Mouse (Mus musculus) mouse trophoblast stem cell (cell line): ENCODE results near the gene Rcor1.

Experiments used
- in situ Hi-C, 2 experiments: fragments of 300-500 bp; cut with MseI, MboI; formaldehyde crosslinking; loops; 2 replicates in 1 of 2; 3 replicates in 1 of 2; pipeline ENCODE4 v1.15.1; 2025

Gene Rcor1

DNA sequence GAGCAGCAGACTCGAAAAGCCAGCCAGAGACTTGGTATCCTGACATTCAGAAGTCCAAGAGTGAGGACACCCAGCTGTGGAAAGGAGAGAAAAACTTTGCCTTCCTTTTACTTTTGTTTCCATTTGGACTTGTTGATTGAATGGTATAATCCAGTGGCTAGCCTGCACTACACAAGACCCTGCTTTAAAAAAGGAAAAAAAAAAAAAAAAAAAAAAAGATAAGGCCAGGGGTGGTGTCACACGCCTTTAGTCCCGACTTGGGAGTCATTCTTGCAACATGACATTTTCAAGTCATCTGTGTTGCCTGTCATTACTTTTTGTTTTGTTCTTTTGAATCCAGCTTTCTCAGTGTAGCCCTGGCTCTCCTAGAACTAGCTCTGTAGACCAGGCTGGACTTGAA is 17.6 kb upstream of the Rcor1 start:
- in situ Hi-C loops: no loop called here

DNA sequence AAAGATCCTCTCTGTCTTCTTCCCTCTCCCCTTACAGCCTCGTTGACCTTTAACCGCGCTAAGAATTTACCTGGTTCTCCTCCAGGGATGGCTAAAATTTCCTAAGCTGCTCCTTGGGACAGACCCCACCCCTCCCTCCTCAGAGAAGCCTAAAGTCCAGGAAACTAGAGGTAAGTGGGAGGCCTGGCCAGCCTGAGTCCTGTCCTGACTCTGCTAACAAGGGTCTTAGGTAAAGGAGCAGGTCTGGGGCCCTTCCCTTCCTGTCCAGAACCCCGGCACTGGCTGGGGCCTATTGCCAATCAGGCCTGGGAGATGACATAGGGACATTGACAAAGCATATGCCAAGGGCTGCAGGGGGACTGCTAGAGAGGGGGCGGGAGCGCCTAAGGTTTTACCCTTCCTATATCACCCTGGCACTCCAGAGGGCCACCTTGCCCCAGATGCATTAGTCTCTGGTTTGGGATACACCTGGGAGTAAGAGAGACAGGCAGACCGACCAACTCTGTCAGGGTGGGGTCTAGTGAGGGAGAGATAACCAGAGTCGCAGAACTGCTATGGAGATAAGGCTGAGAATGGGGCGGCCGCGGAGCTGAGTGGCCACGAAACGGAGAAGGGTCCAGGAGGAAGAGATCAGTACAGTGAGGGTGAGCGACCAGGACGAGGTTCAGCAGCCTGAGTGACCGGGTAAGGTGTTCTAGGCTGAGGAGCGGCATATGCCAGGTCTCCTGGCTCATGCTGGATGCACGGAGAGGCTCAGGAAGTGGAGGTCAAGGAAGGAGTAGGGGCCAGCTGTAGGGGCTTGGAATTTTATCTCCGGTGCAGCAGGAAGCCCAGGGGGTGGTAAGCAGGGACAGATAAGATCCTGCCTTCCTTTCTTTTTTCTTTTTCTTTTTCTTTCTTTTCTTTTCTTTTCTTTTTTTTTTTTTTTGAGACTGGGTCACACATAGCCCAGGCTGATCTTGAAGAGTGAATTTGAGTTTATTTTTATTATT is 10.7 kb upstream of the Rcor1 start:
- in situ Hi-C loops: no loop called here

DNA sequence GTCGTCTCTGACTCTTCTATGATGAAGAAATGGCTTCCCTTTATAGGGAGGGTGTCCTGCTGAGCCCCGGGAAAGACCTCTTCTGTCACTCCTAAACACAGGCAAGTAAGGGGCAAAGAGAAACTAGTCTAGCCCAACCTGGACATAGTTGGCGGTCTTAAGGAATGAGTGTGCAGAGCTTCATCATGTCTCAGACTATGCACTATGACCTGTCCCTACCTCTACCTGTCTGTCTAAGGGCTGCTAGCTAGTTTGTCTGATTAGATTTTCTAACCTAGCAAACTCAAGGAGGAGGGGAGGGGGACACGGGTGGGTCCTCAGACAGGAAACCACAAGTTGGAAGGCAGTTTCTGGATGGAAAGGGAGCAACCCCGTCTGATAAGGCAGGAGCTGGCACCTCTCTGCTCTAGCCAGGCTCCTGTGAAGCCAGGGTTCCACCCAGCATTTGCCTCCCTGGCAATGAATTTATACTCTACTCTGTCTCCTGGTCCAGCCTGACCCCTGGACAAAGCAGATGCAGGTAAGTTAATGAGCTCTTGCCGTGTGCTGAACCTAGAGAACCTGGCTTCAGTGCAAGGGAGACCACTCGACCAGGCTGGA is 9.8 kb upstream of the Rcor1 start:
- in situ Hi-C loops: no loop called here

DNA sequence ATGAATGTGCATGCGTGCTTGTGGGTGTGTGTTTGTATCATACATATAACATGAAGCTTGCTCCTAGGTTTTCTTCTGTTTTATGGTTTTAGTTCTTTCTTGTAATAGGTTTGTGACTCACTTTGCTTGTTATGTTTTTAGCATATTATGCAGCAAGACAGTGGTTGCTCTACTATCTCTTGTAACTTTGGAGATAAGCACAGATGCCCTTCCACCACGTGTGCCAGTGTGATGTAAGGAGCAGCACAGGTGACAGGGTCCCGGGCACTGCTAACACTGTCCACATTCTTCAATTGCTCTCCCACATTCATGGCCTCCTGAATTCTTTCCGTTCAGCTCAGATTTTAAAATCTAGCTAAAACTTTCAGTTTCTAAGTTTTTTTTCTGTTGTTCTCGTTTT is 6.3 kb upstream of the Rcor1 start:
- in situ Hi-C loops: no loop called here

DNA sequence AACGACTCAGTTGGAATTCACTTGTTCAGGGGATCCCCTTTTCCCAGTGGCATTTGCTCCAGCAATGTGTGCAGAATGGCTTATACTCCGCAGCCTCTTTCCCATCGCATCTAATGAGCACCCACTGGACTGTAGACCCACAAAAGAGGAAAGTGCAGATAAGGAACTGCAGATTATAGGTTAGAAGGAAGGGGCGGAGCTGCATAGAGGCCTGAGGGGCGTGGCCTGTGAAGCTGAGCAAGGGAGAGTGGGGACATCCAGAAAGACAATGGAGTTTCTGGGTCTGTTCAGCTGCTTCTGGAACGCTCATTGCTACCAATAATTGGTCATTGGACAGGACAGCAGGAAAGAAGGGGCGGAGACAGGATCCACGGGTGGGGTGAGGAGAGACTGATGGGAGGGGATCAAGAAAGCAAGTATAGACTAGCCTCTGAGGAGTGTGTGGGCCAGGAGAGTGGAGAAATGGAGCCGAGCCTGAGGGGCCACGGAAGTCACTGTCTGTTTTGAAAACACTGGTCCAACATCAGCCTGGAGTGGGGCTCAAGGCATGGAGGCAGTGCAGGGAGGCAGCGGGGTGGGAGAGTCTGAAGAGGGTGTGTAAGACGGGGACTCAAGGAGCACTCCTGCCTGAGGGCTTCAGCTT is 3.8 kb upstream of the Rcor1 start:
- in situ Hi-C loops: no loop called here

DNA sequence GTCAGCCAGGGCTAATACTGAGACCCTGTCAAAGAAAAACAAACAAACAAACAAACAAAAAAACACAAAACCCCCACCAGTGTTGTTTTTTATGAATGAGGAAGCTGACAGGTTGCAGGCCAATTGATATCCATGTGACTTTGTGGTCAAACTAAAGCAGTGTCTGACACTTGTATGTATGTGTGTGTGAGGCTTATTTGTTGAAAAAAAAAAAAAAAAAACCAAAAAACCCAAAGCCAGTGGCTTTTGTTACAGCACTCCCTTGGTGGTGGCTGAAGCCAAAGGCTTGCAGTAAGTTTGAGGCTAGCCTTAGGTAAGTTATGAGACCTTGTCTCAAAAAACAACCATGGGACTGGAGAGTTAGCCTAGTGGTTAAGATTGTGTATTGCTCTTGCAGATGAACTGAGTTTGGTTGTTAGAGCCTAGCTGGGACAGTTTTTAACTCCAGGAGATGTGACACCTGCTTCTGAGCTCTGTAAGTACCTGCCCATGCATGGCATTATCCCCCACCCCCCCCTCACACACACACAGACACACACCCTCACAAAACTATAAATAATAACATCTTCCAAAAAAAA is 2.9 kb upstream of the Rcor1 start:
- in situ Hi-C loops: no loop called here

DNA sequence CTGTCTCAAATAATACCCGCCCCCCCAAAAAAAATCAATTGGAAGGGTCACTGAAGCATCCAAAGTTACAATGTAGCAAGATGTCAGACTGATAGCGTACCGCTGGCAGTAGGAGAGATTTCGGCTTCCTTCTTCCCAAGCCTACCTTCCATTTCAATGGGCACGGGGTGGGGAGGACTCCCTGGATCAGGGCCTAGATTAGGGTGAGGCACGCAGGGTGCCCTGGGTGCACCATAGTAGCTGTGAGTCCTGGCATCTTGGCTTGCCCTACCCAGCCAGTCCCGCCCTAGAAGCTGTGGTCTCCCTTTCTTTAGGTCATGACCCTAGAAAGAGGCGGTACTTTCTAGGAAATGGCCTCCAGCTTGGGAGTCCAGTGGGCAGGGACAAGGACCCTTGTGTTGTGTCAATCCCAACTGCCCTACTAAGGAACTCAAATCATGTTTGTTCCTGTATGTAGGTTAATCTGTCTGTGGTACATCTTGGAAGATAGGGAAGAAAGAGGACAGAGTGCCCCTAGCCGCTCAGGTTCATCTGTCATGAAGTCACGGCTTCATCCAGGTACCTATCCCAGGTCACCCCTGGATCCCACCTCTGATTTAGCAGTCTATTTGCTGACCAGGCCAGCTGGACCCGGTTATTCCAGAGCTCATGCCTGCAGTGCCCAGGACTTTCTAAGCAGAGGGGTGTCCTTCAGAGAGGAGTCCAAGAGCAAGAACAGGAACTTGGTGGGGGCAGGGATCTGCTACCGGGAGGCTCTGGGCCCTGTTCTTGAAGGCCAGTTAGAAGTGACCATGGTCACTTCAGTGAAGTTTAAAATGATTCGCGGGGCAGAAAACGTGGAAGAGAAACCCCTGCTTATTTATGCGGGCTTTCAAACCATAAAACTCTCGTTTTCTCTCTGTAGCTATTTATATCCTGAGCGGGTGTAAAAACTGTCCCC is 1.6 kb upstream of the Rcor1 start:
- in situ Hi-C loops: no loop called here

DNA sequence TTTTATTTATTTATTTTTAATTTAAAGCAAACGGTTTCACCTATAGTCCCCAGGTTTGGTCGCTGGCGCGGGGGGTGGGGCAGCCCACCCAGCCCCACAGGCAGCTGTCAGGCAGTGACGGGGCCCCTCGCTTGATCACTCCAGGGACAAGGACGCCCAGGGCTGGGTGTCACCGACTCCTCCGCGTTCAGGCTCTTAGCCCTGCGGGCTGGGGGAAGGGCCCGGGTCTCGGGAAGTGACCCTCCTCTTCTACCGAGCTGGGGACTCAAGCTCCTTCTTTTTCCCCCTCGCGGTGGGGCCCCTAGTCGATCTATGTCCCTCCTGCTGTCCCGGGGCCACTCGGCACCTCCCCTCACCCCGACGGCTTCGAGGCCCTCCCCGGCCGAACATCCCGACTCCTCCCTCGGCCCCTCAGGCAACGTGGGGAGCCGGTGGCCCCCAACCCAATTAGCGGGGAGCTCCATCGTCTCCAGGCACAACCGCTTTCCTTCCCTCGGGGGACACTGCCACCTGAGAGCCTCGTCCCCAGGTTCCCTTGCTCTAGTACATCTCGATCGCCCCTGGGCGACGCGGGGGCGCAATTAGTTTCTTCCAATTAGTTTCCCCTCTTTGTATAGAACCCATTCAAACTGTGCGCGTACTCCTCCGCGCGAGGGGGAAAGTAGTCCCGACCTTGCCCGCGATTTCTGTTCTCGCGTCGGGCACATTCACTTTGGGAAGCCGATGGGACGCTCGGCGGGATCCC is 748 bp upstream of the Rcor1 start:
- in situ Hi-C loops: no loop called here

DNA sequence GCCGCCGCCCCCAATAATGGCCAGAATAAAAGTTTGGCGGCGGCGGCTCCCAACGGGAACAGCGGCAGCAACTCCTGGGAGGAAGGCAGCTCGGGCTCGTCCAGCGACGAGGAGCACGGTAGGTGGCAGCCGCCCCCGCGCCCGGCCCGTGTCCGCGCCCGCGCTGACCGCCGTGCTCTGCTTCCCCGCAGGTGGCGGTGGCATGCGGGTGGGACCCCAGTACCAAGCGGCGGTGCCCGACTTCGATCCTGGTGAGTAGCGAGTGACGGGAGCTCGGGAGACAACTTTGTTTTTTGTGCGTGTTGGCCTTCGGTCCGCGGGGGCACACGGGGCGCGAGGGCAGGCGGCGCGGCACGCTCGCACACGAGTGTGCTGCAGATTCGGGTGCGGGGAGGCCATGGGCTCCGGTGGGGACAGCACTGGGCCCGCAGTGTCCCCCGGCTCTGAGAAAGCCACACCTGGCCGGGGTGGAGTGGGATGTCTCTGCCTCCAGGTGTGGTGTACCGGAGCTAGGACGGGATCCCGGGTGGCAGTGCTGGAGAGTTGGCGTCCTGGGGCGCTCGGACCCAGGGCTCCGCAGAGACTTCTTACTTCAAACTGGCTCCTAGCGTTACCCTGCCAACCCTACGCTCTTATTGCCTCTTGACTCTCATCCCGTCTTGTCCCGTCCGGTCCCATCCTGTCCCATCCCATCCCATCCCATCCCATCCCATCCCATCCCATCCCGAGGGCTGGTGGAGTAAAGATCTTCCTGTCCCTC is 800 bp downstream of the Rcor1 start:
- in situ Hi-C loops: no loop called here

DNA sequence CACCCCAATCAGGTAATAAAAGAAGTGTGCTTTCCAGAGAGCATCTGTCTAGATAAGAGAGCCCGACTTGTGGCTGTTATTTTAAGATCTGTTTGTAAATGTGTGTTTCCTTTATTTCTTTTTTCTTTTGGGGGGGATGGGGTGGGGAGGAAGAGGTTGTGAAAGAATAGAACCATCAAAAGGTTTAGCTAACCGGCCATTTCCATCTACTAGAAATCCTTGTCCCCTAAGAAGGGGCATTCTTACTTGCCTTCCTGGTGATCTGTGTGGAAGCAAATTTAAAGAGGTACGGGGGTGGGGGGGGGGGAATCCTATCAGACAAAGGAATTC is 1.3 kb downstream of the Rcor1 start:
- in situ Hi-C loops: no loop called here

DNA sequence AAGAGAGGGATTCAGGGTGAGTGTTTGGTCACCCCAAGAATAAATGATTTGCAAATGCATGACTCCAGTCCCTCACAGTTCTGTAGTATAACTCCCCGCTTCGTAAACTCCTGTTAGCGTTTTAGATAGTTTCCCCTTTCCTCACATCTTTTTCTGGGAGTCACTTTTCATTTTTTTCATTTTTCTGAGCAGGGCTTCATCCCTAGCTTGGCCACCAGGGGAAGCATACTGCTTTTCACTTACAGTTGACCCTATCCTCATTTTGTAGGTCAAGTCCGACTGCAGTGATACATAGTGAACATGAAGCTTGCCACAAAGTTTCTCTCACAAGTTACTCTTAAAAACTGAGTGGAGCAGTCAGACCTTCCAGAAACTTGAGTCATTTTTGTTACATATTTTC is 2.0 kb downstream of the Rcor1 start:
- in situ Hi-C loops: no loop called here

DNA sequence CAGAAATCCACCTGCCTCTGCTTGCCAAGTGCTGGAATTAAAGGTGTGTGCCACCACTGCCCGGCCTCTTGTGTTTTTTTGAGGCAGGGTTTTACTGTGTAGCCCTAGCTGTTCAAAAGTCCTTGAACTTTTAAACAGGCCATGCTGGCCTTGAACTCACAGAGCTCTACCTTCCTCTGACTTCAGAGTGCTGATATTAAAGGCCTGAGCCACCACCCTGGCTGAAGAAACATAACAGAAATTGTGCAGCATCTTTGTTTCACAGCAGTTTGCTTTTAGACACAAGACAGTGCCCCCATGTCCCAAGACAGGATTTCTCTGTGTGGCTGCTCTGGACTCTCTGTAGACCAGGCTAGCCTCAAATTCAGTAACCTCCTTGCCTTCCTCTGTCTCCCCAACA is 3.2 kb downstream of the Rcor1 start:
- in situ Hi-C loops: no loop called here

DNA sequence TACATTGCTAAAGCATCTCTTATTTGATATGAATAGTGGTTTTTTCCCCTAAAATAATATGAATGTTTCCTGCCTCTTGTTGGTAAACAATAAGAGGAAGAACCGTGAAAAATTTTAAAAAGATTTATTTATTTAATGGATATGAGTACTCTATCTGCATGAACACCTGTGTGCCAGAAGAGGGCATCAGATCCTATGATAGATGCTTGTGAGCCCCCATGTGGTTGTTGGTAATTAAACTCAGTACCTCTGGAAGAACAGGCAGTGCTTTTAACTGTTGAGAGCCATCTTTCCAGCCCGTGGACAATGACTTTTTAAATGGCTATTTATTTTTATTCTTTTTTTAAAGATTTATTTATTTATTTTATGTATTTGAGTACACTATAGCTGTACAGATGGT is 5.7 kb downstream of the Rcor1 start:
- in situ Hi-C loops: no loop called here

DNA sequence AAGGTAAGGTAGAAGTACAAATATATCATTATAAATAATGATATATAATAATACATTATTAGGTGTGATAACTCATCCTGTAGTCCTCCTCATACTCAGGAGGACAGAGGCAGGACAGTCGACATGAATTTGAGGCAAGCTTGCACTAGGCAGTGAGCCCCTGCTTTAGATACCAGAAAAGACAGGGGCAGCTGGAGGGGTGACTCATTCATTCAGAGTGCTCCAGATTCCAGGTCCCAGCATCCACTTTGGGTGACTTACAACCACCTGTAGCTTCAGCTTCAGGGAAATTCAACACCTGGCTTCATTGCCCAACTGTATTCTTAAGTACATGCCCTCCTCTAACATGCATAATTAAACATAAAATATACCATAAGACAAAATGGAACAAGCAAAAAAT is 7.7 kb downstream of the Rcor1 start:
- in situ Hi-C loops: no loop called here

DNA sequence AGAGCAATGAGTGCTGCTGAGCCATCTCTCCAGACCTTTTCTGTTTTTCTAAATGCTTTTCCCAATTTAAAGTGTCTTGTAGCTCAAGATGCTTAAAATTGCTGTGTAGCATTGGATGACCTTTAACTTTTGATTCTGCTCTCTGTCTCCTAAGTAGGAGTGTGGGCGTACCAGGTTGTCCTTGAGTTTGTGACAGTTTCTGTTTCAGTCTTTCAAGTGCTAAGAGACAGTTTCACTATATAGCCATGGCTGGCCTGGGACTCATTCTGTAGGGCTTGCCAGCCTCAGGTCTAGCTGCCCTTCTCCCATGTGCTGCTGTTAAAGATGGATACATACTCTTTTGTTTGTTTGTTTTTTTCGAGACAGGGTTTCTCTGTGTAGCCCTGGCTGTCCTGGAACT is 9.1 kb downstream of the Rcor1 start:
- in situ Hi-C loops: no loop called here

DNA sequence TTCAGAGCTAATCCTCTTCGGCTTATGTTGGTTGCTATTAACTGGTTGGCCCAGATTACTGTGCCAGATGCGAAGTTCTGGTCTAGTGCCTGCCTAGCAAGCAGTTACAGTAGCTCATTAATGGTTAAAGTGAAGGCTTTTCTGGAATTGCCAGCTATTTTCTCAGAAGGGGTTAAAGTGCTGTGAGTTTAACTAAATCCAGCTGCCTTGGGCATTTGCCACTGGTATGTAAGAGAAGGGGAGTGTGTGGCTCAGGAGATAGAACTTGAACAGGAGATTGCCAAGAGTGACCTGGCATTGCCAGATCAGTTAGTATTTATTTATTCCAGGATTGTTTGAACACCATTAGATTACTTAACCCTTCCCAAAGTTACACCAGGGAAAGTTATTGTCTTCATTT is 11.1 kb downstream of the Rcor1 start:
- in situ Hi-C loops: no loop called here

DNA sequence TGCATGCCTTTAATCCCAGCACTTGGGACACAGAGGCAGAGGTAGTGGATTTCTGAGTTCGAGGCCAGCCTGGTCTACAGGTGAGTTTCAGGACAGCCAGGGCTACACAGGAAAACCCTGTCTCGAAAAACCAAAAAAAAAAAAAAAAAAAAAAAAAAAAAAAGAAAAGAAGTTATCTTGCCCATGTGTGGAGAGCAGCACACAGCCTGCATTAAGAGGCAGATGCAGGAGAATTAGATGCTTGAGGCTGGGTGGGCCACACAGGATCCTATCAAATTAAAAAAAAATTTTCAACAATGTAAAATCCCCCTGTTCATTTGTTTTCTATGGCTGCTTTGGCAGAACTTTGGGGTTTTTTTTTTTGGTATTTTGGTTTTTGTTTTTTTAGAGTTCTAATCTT is 24.2 kb downstream of the Rcor1 start:
- in situ Hi-C loops: no loop called here

DNA sequence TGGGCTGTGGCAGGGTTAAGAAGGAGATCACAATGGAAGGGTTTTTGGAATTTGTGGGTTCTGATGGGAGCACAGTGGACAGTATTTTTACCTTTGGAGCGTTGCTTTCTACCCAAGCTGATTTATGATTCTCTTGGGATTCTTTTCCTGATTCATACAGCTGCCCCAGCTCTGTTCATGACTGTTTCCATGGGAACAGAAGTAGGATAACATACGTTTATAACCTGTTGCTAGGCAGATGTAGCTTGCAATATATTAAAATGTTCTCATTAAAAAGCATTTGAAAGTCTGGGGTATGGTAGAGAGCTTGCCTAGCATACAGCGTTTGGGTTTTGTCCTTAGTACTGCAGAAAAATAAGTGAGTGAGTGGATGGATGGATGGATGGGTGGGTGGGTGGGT is 25.1 kb downstream of the Rcor1 start:
- in situ Hi-C loops: no loop called here

DNA sequence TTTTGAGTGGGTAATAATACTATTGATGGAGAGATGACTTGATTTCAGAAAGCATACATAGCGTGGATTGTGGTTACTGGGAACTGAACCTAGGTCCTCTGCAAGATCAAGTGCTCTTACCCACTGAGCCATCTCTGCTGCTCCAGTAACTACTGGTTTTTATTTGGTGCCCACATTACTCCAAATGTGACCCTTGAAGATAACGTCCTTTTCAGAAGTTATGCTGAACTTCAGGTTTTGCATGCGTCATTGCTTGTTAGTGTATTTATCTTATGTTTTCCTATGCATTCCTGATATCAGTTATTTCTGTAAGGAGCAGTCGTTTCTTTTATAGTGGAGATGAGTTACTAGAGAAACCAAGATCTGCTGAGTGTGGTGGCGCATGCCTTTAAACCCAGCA is 26.2 kb downstream of the Rcor1 start:
- in situ Hi-C loops: no loop called here

DNA sequence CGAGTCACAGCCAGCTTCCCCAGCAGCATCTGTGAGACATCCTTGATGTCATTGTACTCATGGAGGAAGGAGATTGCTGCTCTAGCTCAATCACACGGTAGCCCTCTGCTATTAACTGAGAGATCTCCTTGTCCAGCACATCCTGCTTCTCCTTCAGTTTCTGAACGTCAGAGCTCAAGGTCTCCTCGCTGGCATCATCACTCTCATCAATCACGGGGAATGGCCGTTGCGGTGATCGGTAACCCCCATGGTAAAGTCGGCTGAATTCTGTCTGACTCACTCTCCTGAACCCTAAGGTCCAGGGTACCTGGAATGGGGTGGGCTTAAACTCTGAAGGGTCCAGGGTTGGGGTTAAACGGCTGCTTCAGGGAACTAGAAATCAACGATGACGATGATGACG is 28.7 kb downstream of the Rcor1 start:
- in situ Hi-C loops: no loop called here
